Mouse (Mus musculus) ovary, postnatal 10 days (tissue): ENCODE data around the gene Gnptab.
"Not testable (repeated sequence)": the region's sequence is repeated elsewhere in the genome, so short reads cannot be mapped to it uniquely, and the experiment has no call there.

Experiments
- DNase-seq: peaks from one replicate; pipeline ENCODE4 v3.0.0; 2022; ENCODE audit warnings: low spot score

Gnptab gene

GRCm38 (mm10) chr10:88379013-88379885, at the start of gene Gnptab, which contains the start of gene Dram1:
Gene Gnptab (plus strand): TSS chr10:88379132.
Gene Dram1 (minus strand): TSS chr10:88379080.
- peak; percentile 86 for DNase-seq

- DNase-seq: no peak
These were observed 48.2 kb upstream of the Gnptab start for GRCm38 (mm10) chr10:88330695-88331094.

- no peak for DNase-seq
These were observed 38.3 kb upstream of the Gnptab start for GRCm38 (mm10) chr10:88340660-88341059.

GRCm38 (mm10) chr10:88341368-88341767, 37.6 kb upstream of the Gnptab start:
- DNase-seq: no peak

- DNase-seq: no peak
These were observed 33.0 kb upstream of the Gnptab start for GRCm38 (mm10) chr10:88345899-88346401.

GRCm38 (mm10) chr10:88346454-88347245, 32.3 kb upstream of the Gnptab start:
- no peak for DNase-seq

- DNase-seq: no peak
These were observed 29.1 kb upstream of the Gnptab start for GRCm38 (mm10) chr10:88349800-88350199.

GRCm38 (mm10) chr10:88350687-88351086, 28.2 kb upstream of the Gnptab start:
- DNase-seq: no peak

- no peak for DNase-seq
These were observed 27.4 kb upstream of the Gnptab start for GRCm38 (mm10) chr10:88351411-88352103.

- DNase-seq: no peak
These were observed 26.4 kb upstream of the Gnptab start for GRCm38 (mm10) chr10:88352549-88352948.

GRCm38 (mm10) chr10:88354599-88354998, 24.3 kb upstream of the Gnptab start:
- no peak for DNase-seq

GRCm38 (mm10) chr10:88356114-88356982, 22.6 kb upstream of the Gnptab start:
- DNase-seq: no peak

GRCm38 (mm10) chr10:88356983-88357559, 21.9 kb upstream of the Gnptab start:
- peak; percentile 35 for DNase-seq

- DNase-seq: no peak
These were observed 16.7 kb upstream of the Gnptab start for GRCm38 (mm10) chr10:88362218-88362617.

GRCm38 (mm10) chr10:88364221-88364620, 14.7 kb upstream of the Gnptab start:
- no peak for DNase-seq

- DNase-seq: no peak
These were observed 9.7 kb upstream of the Gnptab start for GRCm38 (mm10) chr10:88369233-88369632.

GRCm38 (mm10) chr10:88371793-88372192, 7.1 kb upstream of the Gnptab start:
- DNase-seq: no peak

GRCm38 (mm10) chr10:88372436-88372835, 6.5 kb upstream of the Gnptab start:
- DNase-seq: no peak

GRCm38 (mm10) chr10:88372945-88373344, 6.0 kb upstream of the Gnptab start:
- not testable (repeated sequence) for DNase-seq

GRCm38 (mm10) chr10:88374984-88375383, 3.9 kb upstream of the Gnptab start:
- no peak for DNase-seq

GRCm38 (mm10) chr10:88376770-88377169, 2.2 kb upstream of the Gnptab start:
- DNase-seq: peak; percentile 84
